Mouse (Mus musculus) adrenal gland, postnatal 4 days (tissue): ENCODE measurements around the gene Nde1. TPM values are rescaled to one million over a fixed set of nuclear protein-coding genes. Genes with fewer than 3 reads are reported as not detected.

Experiments
- DNase-seq, 2 experiments: peaks; one replicate each; pipeline ENCODE4 v3.0.0; 2021 to 2022; ENCODE audit warnings: low spot score in 2 of 2, mixed read lengths in 2 of 2
- microRNA-seq: library from miRNA; unstranded; fragments of <30 nt; microRNA quantifications from one replicate; pipeline ENCODE4 v1.2.0, GENCODE M21; 2021
- total RNA-seq, 2 experiments: library from RNA; stranded (reverse); gene quantifications; 2 replicates each; pipeline ENCODE4 v1.2.3; 2021

Nde1 gene
- total RNA-seq, 2 experiments from 2014 or later = 46.9 to 47.8 TPM

GRCm38 (mm10) chr16:14159746-14160131 is 3.3 kb upstream of the Nde1 start:
- DNase-seq = peak in 1 of 2 experiments; percentile 45

- no peak for DNase-seq
Measured at GRCm38 (mm10) chr16:14160941-14161340, 2.1 kb upstream of the Nde1 start.

- no peak for DNase-seq
Measured at GRCm38 (mm10) chr16:14163731-14164130, 656 bp downstream of the Nde1 start.

GRCm38 (mm10) chr16:14166490-14166889 is 3.4 kb downstream of the Nde1 start:
- no peak for DNase-seq

- DNase-seq = no peak
Measured at GRCm38 (mm10) chr16:14169706-14170105, 6.6 kb downstream of the Nde1 start.

- DNase-seq = no peak
Measured at GRCm38 (mm10) chr16:14178041-14178440, 15.0 kb downstream of the Nde1 start.

GRCm38 (mm10) chr16:14180163-14180733 is 17.2 kb downstream of the Nde1 start:
- DNase-seq = no peak

GRCm38 (mm10) chr16:14182360-14182759 is 19.3 kb downstream of the Nde1 start:
- DNase-seq = no peak

- no peak for DNase-seq
Measured at GRCm38 (mm10) chr16:14183856-14184255, 20.8 kb downstream of the Nde1 start.

- no peak for DNase-seq
Measured at GRCm38 (mm10) chr16:14185516-14185915, 22.4 kb downstream of the Nde1 start.

GRCm38 (mm10) chr16:14194164-14194950 is 31.3 kb downstream of the Nde1 start:
- no peak for DNase-seq

- peak in 1 of 2 experiments; percentile 34 for DNase-seq
Measured at GRCm38 (mm10) chr16:14195427-14195826, 32.4 kb downstream of the Nde1 start.

GRCm38 (mm10) chr16:14198798-14199197 is 35.7 kb downstream of the Nde1 start:
- no peak for DNase-seq

GRCm38 (mm10) chr16:14215156-14215555 is 52.1 kb downstream of the Nde1 start:
- no peak for DNase-seq

- peak; percentile 47 to 72 for DNase-seq
Measured at GRCm38 (mm10) chr16:14237100-14237723, 74.1 kb downstream of the Nde1 start.

- no peak for DNase-seq
Measured at GRCm38 (mm10) chr16:14242059-14242458, 79.0 kb downstream of the Nde1 start.

Small RNA genes within 50 kb of the gene (microRNA-seq; reads per million reads assigned to microRNA genes)
- not detected for gene Gm27671
- 1,464 reads per million, percentile 80 among the genes with 10 or more reads in this experiment for gene Mir484

Other genes starting within 250 kb of the Nde1 start
- gene 2900011O08Rik, start 176.7 kb upstream of the Nde1 start, total RNA-seq = 1 to 10 TPM; 2.9 to 4.7 TPM
- gene Ifitm7, start 176.4 kb upstream of the Nde1 start, total RNA-seq = under 1 TPM; 0.39 to 0.87 TPM
- gene Marf1, start 76 bp downstream of the Nde1 start, total RNA-seq = 10 to 100 TPM; 87.0 to 90.7 TPM
- 1 to 10 TPM; 8.3 TPM for gene Myh11, start 128.1 kb downstream of the Nde1 start, total RNA-seq
- gene Fopnl, start 154.1 kb downstream of the Nde1 start, total RNA-seq = 10 to 100 TPM; 57.6 to 62.6 TPM
- 10 to 100 TPM; 24.4 to 28.4 TPM for gene Abcc1, start 198.3 kb downstream of the Nde1 start, total RNA-seq